Mouse (Mus musculus) hindbrain, embryonic 10.5 days (tissue): Measurements from ENCODE around the gene Emsy. TPM values are rescaled to one million over a fixed set of nuclear protein-coding genes. Genes with fewer than 3 reads are reported as not detected.

ENCODE experiments used
- DNase-seq: peaks from one replicate; pipeline ENCODE4 v3.0.0-alpha.2; 2017; ENCODE audit warnings: low spot score
- H3K27ac ChIP-seq: fragments of 300-500 bp; sonication (generic); 2 replicates; pipeline ENCODE4 v1.5.1; 2016; ENCODE audit warnings: mild to moderate bottlenecking, moderate library complexity
- H3K27me3 ChIP-seq: fragments of 300-500 bp; sonication (generic); 2 replicates; pipeline ENCODE4 v1.6.1; 2016; ENCODE audit warnings: mild to moderate bottlenecking; ENCODE audit not compliant: poor library complexity, insufficient read depth, severe bottlenecking
- H3K36me3 ChIP-seq: fragments of 300-500 bp; sonication (generic); 2 replicates; pipeline ENCODE4 v1.6.1; 2016; ENCODE audit warnings: mild to moderate bottlenecking, moderate library complexity
- H3K4me1 ChIP-seq: fragments of 300-500 bp; sonication (generic); replicated peaks from 2 replicates; pipeline ENCODE4 v1.6.1; 2016; ENCODE audit warnings: mild to moderate bottlenecking
- H3K4me3 ChIP-seq: fragments of 300-500 bp; sonication (generic); 2 replicates; pipeline ENCODE4 v1.5.1; 2016; ENCODE audit warnings: mild to moderate bottlenecking, moderate library complexity
- H3K9me3 ChIP-seq: fragments of 300-500 bp; sonication (generic); 2 replicates; pipeline ENCODE4 v1.6.1; 2016; ENCODE audit warnings: mild to moderate bottlenecking, moderate library complexity
- WGBS: fragments of 180-500 bp; shearing (Covaris S2); methylation state at CpG from one replicate; pipeline ENCODE4 v1.1.7; 2016; 5-methylcytosine and 5-hydroxymethylcytosine counted together
- polyA plus RNA-seq: library from polyadenylated mRNA; unstranded; fragments of >200 nt; fragmentation: Nextera tagmentation; extraction: Ambion mirVana; gene quantifications from 2 replicates; pipeline ENCODE4 v1.2.1, GENCODE M21; 2016

The Emsy gene
- polyA plus RNA-seq, 1 experiment from 2014 or later = 38.5 TPM

GRCm38 (mm10) chr7:98685895-98686294 lies 29.3 kb upstream of the Emsy start:
- Histone ChIP-seq H3K36me3 (no peaks in the 10 kb centered on the region), H3K27me3 (no peaks in the 10 kb centered on the region), H3K9me3 (no peaks in the 10 kb centered on the region), H3K27ac (no peak overlapping the region), H3K4me1 (peaks cover 13% of the 10 kb centered on the region), H3K4me3 (no peak overlapping the region)
- DNase-seq = peak; percentile 46
- WGBS = 49% methylated on average over 13 of the region's 13 CpGs

GRCm38 (mm10) chr7:98682821-98683220 lies 26.2 kb upstream of the Emsy start:
- peaks cover 22% of the 10 kb centered on the region for H3K4me1 ChIP-seq
- no peaks in the 10 kb centered on the region for H3K9me3 ChIP-seq
- no peak overlapping the region for H3K4me3 ChIP-seq
- DNase-seq = no peak
- H3K27ac ChIP-seq = no peak overlapping the region
- H3K27me3 ChIP-seq = no peaks in the 10 kb centered on the region
- WGBS = 90% methylated on average over 10 of the region's 10 CpGs
- H3K36me3 ChIP-seq = no peaks in the 10 kb centered on the region

GRCm38 (mm10) chr7:98680691-98681090 lies 24.1 kb upstream of the Emsy start:
- Histone ChIP-seq H3K4me1 (peaks cover 19% of the 10 kb centered on the region), H3K36me3 (no peaks in the 10 kb centered on the region), H3K27me3 (no peaks in the 10 kb centered on the region), H3K4me3 (no peak overlapping the region), H3K27ac (no peak overlapping the region), H3K9me3 (no peaks in the 10 kb centered on the region)
- DNase-seq = no peak
- 79% methylated on average over 2 of the region's 2 CpGs for WGBS

- Histone ChIP-seq H3K4me3 (no peak overlapping the region), H3K9me3 (no peaks in the 10 kb centered on the region), H3K4me1 (peaks cover 14% of the 10 kb centered on the region), H3K27ac (no peak overlapping the region), H3K36me3 (no peaks in the 10 kb centered on the region), H3K27me3 (no peaks in the 10 kb centered on the region)
- DNase-seq = no peak
- WGBS = 73% methylated on average over 7 of the region's 7 CpGs
Measured at GRCm38 (mm10) chr7:98678441-98678840, 21.9 kb upstream of the Emsy start.

GRCm38 (mm10) chr7:98677511-98677910 lies 20.9 kb upstream of the Emsy start:
- H3K4me1 ChIP-seq = peaks cover 20% of the 10 kb centered on the region
- no peaks in the 10 kb centered on the region for H3K36me3 ChIP-seq
- no peak for DNase-seq
- 87% methylated on average over 2 of the region's 2 CpGs for WGBS
- no peaks in the 10 kb centered on the region for H3K27me3 ChIP-seq
- H3K27ac ChIP-seq = no peak overlapping the region
- no peak overlapping the region for H3K4me3 ChIP-seq
- no peaks in the 10 kb centered on the region for H3K9me3 ChIP-seq

- DNase-seq = no peak
- Histone ChIP-seq H3K4me3 (no peak overlapping the region), H3K9me3 (no peaks in the 10 kb centered on the region), H3K4me1 (peaks cover 29% of the 10 kb centered on the region), H3K36me3 (no peaks in the 10 kb centered on the region), H3K27ac (no peak overlapping the region), H3K27me3 (no peaks in the 10 kb centered on the region)
- WGBS = 88% methylated on average over 4 of the region's 4 CpGs
Measured at GRCm38 (mm10) chr7:98674344-98674743, 17.8 kb upstream of the Emsy start.

GRCm38 (mm10) chr7:98672241-98672955 lies 15.8 kb upstream of the Emsy start:
- peak; percentile 62 for DNase-seq
- H3K4me3 ChIP-seq = no peak overlapping the region
- no peaks in the 10 kb centered on the region for H3K36me3 ChIP-seq
- no peaks in the 10 kb centered on the region for H3K27me3 ChIP-seq
- H3K9me3 ChIP-seq = no peaks in the 10 kb centered on the region
- H3K27ac ChIP-seq = peak overlapping the region; percentile 50
- H3K4me1 ChIP-seq = peaks cover 29% of the 10 kb centered on the region
- WGBS = 70% methylated on average over 11 of the region's 11 CpGs

GRCm38 (mm10) chr7:98671416-98671815 lies 14.8 kb upstream of the Emsy start:
- WGBS = 63% methylated on average over 9 of the region's 9 CpGs
- DNase-seq = no peak
- H3K27ac ChIP-seq = 0 out of 2 replicates have a peak overlapping the region, but pooled peaks have one; percentile 50
- peaks cover 29% of the 10 kb centered on the region for H3K4me1 ChIP-seq
- H3K9me3 ChIP-seq = no peaks in the 10 kb centered on the region
- H3K36me3 ChIP-seq = no peaks in the 10 kb centered on the region
- no peaks in the 10 kb centered on the region for H3K27me3 ChIP-seq
- no peak overlapping the region for H3K4me3 ChIP-seq

- no peaks in the 10 kb centered on the region for H3K9me3 ChIP-seq
- H3K27ac ChIP-seq = 0 out of 2 replicates have a peak overlapping the region, but pooled peaks have one; percentile 50
- no peaks in the 10 kb centered on the region for H3K36me3 ChIP-seq
- no peak overlapping the region for H3K4me3 ChIP-seq
- 90% methylated on average over 4 of the region's 4 CpGs for WGBS
- no peak for DNase-seq
- H3K27me3 ChIP-seq = no peaks in the 10 kb centered on the region
- H3K4me1 ChIP-seq = peaks cover 29% of the 10 kb centered on the region
Measured at GRCm38 (mm10) chr7:98670831-98671230, 14.2 kb upstream of the Emsy start.

GRCm38 (mm10) chr7:98667956-98668746 lies 11.6 kb upstream of the Emsy start:
- Histone ChIP-seq H3K36me3 (no peaks in the 10 kb centered on the region), H3K4me3 (no peak overlapping the region), H3K27me3 (no peaks in the 10 kb centered on the region), H3K4me1 (peaks cover 29% of the 10 kb centered on the region), H3K27ac (peak overlapping the region; percentile 45), H3K9me3 (no peaks in the 10 kb centered on the region)
- DNase-seq = no peak
- 61% methylated on average over 6 of the region's 6 CpGs for WGBS

GRCm38 (mm10) chr7:98665726-98666125 lies 9.1 kb upstream of the Emsy start:
- no peaks in the 10 kb centered on the region for H3K9me3 ChIP-seq
- 0 out of 2 replicates have a peak, but pooled peaks cover 7% of the 10 kb centered on the region for H3K4me1 ChIP-seq
- DNase-seq = no peak
- 85% methylated on average over 6 of the region's 6 CpGs for WGBS
- no peak overlapping the region for H3K27ac ChIP-seq
- H3K27me3 ChIP-seq = no peaks in the 10 kb centered on the region
- no peak overlapping the region for H3K4me3 ChIP-seq
- peaks cover 10% of the 10 kb centered on the region for H3K36me3 ChIP-seq

GRCm38 (mm10) chr7:98665166-98665565 lies 8.6 kb upstream of the Emsy start:
- Histone ChIP-seq H3K36me3 (peaks cover 15% of the 10 kb centered on the region), H3K9me3 (no peaks in the 10 kb centered on the region), H3K4me1 (0 out of 2 replicates have a peak, but pooled peaks cover 7% of the 10 kb centered on the region), H3K27me3 (no peaks in the 10 kb centered on the region), H3K27ac (no peak overlapping the region), H3K4me3 (no peak overlapping the region)
- 69% methylated on average over 5 of the region's 5 CpGs for WGBS
- no peak for DNase-seq
